Mouse (Mus musculus) olfactory bulb, adult 2 months (tissue): ENCODE measurements at regions not wholly inside any gene's neighbourhood (a gene's known extent, or its start where the extent isn't known, plus 50 kb on each side); places are given as distances from the start of the nearest gene placed in this dataset.

Source experiments
- CTCF ChIP-seq: fragments of 200-500 bp; IDR thresholded peaks from 2 replicates; pipeline ENCODE4 v1.5.1; 2012; ENCODE audit warnings: low read depth, mild to moderate bottlenecking, low read length, moderate library complexity; ENCODE audit not compliant: insufficient read depth
- POLR2A ChIP-seq: fragments of 200-500 bp; IDR thresholded peaks from 2 replicates; pipeline ENCODE4 v1.6.1; 2012; ENCODE audit warnings: mild to moderate bottlenecking, low read depth, low read length, moderate library complexity; ENCODE audit not compliant: insufficient read depth

- TF ChIP-seq CTCF, result no peak
- TF ChIP-seq POLR2A, result no peak
Measured at GRCm38 (mm10) chr3:143054858-143055257, 173.1 kb upstream of the Pkn2 start.
